Mouse (Mus musculus) liver, postnatal 0 days (tissue): ENCODE measurements around the gene Mecom.

Experiments used
- CTCF ChIP-seq: sonication (generic); IDR thresholded peaks from 2 replicates; pipeline ENCODE4 v1.5.1; 2016; ENCODE audit warnings: antibody characterized with exemption, low read depth
- EP300 ChIP-seq: IDR thresholded peaks from 2 replicates; pipeline ENCODE4 v1.6.1; 2016; ENCODE audit warnings: antibody characterized with exemption, low read depth, mild to moderate bottlenecking

DNA sequence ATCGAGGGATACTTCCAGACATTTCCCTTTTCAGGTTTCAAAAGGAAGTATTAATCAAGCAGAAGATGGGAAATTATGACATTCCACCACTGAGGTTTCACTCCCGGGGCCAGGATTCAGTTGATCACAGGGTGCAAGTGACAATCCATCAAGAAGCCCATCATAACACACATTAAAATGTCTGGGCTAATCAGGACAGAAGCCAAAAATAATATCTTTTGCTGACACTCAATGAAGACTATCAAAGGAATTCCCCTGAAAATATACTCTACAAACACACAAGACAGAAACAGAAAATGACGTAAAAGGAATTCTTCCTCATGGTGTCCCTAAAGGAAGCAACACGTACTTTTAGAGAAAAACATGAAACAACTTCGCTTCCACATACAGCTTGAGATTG lies 371.2 kb downstream of the Mecom start:
- no peak for TF ChIP-seq CTCF
- TF ChIP-seq EP300 = no peak
